Mouse (Mus musculus): ENCODE measurements around the gene Cbx4.
A peak's percentile ranks its signal among the peaks of the same experiment; 100 is the strongest.

Cbx4 gene

DNA sequence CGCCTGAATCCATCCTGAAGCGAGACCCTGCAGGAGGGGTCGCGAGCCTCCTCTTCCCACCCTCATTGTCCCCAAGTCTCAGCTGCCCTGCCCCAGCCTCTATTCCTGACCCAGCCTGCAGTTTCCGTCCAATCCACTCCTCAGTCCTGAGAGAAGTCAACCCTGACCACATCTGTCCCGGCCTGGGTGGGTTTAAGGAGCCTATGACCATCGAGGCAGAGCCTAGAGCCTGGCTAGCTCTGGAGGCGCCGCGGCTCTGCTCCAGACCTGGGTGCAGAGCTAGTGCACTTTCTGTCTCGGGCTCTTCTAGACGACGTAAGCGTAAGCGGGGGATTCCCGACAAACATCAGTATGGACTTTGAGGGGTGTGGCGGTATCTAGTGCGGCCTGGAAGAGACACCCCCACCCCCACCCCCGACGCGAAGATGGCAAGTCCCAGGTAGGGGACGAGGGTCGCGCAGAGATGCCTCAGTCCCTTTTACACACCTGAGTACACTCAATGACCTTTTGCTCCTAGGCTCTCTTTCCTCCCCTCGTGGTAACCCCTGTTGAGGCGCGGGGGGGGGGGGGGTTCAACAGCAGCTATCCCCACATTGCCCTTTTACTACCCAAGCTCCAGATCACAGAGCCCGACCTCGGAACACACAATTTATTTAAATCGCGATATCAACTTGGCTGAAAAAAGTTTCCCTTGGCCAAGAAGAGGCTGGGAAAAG, 44.1 kb downstream of the Cbx4 start:
- DNase-seq (ENCODE audit: low spot score): no peak

DNA sequence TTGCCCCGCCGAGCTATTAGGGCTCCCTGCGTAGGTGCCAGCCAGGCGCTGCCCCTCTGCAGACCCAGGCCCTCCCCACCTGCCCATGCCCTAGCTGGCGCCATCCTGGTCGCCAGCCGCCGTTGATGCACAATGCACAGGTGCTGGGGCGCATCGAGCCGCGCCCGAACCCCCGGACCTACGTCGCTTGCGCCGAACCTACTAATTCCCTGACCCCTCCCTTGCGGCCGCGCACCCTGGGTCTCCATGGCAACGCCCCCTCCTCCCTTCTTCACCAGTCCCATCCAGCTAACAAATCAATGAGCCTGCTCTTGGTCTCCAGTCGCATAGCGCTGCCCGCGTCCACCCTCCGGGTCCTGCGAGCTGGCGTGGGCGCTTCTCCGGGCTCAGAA, 44.7 kb downstream of the Cbx4 start:
- DNase-seq (ENCODE audit: low spot score): no peak

DNA sequence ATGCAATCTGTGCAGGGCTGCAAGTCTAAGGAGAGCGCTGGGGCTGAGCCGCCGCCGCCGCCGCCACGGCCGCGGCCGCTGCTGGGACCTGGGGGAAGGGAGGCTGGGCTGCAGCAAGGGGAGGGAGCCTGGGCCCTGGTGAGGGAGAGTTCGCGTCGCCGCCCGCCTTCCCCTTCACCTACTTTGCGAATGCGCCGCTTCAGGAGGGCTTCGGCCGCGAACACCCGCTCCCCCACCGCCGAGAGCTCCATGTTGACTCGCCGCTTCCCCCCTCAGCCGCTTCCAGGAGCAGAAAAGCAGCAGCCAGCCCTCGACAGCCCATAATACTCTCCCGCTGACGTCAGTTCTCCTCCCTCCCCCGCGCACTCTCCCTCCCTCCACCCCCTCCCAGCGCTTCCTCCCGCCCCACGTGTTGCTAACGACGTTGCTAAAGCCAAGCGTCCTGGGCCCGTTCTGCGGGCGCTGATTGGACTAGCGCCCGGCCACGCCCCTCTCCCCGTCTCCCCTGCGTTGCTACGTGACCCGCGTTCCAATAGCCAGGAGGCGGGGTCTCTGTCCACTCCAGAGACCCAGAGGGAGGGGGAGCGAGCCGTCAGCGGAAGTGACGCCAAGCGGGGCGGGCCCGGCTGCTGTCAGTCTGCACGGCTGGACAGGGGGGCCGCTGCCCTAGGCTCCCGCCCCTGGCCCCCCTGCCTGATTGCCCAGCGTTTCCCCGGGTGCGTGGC, 45.3 kb downstream of the Cbx4 start, which contains the start of gene Cbx8:
TSS of gene Cbx8 (minus strand) at position 370 of the 725 bp plus-strand sequence.
- peak; percentile 99 for DNase-seq (ENCODE audit: low spot score)

DNA sequence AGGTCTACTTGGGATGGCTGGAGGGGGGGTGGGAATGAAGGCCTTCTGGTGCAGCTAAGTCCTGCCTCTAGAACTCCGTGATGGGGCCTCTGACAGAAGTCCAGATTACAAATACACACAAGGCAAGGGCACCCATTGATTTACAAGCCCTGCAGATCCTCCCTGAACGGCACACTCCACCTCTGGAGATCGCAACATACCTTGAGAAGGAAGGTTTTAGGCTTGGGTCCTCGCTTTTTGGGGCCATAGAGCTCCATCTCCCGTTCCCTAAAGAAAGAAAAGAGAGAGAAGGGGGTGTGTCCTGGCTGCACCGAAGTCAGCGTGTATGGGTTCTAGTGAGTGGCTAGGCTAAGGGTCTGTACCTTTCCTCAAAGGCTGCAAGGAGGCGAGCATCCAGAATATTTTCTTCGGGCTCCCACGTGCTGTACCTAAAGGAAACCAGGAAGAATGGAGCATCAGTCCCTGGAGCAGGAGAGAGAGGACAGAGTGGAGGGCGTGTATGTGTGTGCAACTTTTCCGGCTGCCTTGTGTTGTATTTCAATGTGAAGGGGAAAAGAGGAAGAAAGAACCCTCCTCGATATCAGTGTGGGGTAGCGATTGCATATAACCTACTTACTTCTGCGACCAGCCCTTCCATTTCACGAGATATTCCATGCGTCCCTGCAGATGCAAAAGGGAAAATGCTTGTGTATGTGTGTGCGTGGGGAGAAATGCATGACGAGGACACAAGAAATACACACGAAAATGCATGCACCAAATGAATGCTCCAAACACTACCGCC, 46.1 kb downstream of the Cbx4 start:
- no peak for DNase-seq (ENCODE audit: low spot score)

DNA sequence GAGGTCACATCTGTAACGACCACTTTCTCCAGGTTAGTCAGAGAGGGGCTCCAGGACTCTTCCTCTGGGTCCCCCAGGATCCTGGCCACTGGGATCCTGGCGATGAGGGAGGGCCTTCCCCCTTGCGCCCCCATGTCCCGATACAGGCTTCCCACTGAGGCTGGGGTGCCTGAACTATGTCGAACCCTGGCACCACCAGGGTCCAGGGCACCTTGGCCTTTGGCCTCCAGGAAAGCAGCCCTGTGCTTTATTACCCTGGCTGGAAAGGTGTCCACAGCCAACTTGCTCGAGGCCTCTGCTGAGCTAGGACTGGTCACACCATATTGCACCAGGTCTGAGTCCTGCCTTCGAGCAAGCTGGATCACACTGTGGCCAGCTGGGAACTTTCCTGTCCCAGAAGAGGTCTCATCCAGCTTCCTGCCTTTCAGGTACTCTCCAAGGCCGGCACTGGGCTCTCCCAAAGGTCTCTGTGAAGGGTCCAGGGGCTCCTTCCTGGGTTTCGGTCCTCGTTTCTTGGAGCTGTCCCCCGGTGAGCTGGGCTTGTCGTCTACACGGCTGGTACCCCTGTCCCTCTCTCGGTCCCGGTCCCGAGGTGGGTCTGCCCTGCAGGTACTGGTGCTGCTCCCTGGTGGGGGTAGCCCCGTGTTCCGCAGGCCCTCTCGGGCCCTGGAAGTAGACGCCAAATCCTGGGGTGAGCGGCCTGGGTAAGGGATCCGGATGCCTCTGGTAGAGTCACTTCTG, 47.1 kb downstream of the Cbx4 start:
- DNase-seq (ENCODE audit: low spot score): no peak

DNA sequence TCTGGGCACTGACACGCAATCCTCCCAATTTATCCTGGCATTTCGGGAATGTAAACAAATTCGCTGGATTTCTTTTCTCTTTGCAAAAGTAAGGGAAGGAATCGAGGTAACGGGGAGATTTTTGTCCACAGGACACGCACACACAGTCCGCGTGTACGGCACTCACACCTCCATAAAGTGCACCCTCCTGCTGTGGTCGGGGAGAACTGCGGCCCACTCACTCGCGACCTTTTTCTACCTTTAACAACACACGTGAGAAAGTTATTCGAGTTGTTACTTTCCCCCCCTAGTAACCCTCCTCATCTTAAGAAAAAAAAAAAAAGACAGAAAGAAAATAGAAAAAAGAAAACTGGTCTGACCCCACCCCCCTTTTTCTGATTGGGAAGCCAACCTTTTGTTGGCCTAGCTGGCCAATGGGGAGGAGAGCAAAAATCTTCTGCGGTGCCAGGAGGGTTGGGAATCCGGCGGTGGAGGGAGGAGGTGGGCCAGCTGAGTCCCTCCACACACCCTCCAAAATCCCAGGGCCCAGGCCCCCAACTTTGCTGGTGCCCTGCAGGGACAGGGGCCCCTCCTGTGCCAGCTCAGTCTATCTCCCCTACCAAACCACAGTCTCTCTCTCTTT, 48.1 kb downstream of the Cbx4 start:
- DNase-seq (ENCODE audit: low spot score): peak; percentile 6

DNA sequence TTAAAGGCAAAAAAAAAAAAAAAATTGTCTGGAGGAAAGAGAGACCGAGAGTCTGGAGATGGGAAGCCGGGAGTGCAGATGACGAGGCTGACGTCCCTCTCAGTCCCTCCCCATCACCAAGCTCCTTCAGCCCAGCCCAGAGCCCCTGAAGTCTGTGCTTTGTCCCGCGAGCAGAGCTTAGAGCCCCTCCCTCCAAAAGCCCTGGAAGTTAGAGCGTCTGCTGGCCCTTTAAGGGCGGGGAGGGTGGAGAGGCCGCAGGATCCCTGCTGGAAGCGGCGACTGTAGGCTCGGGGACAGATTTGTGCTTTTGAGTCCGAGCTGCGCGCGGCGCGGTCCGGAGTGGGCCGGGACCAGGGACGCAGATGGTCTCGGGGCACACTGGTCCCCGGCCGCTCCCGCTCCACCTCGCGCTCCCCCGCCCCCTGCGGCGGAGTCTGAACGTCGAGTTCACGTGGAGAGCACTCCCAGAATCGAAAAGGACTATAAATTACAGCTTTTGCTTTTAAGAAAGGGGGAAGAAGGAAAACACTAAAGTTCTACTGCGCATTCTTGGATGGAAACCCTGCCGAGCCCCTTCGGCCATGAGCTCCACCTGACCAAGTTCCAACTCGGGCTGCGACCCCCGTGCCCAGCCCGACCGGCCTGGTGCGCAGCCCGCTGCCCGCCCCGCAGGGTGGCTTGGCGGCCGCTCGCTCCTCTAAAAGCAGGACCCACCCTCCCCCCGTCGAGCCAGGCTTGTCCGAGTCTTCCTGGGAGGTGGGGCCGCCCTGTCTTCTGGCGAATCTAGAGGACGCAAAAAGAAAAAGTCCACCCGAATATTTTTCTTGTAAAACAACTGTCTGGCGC, 48.9 kb downstream of the Cbx4 start:
- peak; percentile 46 for DNase-seq (ENCODE audit: low spot score)

DNA sequence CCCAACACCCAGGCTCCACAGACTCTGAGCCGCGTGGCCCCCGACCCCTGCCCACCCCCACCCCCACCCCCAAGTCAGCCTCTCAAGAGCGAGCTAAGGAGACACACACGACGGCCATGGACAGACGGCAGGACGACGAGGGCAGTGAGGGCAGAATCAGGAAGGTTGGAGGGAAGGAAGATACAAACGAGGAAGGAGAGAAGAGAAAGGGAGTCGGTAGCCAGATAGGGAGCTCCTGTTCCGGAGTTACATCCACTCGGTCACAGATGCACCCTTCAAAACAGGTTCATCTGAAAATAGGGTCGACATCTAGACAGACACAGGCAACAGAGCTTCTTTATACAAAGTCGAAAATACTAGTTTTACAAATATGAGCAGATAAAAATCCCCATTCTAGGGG, 49.6 kb downstream of the Cbx4 start:
- DNase-seq (ENCODE audit: low spot score): no peak

DNA sequence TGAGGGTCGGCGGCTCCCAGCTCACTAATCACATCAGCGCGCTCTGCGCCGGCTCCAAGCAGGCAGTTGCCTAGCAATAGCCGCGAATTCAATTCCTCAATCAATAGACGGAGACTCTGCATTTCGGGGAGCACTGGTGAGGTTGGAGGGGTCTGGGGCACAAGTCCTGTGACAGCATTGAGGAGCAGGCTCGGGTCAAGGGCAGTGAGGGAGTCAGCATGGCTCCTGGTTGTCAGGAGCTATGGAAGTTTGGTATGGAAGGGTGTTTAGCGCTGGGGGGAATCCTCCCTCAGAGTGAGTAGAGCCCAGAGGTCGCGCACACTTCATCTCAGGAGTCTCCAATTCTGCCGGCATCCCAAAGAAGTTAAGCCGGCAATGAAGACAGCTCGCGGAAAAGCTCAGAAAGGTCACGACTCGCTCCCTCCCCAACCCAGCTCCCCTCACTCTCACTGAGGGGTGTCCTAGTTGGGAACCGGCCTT, 50.3 kb downstream of the Cbx4 start:
- DNase-seq (ENCODE audit: low spot score): no peak

DNA sequence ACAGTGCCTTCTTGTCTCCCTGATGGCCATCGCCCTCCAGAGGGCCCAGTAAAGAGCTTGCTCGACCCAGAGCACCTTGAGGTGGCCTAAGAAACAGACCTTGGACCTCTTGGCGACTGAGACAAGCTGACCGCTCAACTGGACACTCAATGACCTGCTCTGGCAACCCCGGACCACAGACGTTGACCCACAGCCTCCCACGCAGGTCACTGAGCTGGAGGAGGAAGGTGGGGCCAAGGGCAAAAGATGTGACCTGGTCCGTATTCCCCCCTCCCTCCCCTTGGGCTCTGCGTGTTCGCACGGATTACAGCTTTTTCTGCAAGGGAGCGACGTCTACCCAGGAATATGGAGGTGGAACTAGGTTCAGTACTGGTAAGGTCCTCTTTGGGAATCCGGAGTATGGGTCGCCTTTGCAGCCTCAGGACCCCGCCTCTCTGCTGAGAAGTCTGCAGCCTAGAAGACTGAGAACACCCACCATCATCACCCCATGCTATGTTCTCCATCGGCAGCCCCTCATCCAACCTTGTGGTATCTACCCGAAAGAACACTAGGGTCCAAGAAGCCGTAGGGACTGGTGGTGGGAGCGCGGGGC, 50.8 kb downstream of the Cbx4 start:
- DNase-seq (ENCODE audit: low spot score): peak; percentile 8

DNA sequence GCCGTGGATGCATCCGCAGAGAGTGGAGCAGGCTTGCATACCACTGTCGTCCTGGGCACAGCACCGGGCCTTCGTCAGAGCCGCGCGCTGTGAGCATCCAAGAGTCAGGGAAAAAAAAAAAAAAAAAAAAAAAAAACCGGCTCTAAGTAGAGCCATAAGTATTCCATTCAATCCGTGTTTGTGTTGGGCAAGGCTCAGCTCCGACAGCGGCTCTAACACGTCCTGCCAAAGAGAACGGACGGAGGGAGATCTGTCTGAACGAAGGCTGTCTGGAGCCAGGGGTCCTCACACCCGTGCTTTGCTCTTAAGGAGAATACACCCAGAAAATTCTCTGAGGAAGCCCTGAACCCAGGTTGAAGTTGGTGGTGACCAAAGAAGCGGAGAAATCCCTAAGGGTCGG, 51.4 kb downstream of the Cbx4 start:
- DNase-seq (ENCODE audit: low spot score): no peak

DNA sequence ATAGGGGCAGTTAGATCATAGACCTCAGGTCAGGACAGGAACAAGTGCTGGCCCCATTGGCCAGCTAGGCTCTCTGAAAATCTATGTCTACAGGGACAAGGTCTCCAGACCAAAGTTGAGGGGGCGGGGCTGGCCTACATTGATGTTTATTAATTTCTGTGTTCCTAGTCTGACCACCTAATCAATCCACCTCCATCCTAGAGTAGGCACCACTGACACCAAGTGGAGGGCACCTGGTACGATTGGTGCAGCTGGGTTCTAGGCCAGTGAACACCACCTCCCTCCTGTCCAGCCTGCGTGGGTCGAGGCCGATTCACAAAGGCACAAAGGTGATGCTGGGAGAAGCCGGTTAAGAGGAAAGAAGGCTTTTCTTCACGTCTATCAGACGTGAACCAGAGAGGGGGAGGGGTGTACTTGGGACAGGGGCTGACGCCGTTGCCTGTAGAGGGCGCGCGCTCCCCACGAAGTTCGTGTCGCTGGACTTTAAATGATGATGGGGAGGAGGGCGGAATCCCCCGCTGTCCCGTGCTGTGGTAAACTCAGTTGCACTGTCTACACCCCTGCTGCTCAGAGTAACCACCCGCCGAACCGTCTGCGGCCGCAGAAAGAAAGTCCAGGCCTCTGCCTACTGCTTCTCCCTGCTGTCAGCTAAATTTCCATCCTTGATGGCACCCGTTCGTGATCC, 52.0 kb downstream of the Cbx4 start:
- DNase-seq (ENCODE audit: low spot score): peak; percentile 82
